Mouse (Mus musculus) heart, embryonic 16.5 days (tissue): ENCODE measurements around the gene Vti1a. TPM values are rescaled to one million over a fixed set of nuclear protein-coding genes. Genes with fewer than 3 reads are reported as not detected.

ENCODE experiments used
- ATAC-seq: fragments of 200-750 bp; cut with Nextera tagmentation; replicated peaks from 2 replicates; pipeline ENCODE4 v1.8.0; 2017; ENCODE audit warnings: moderate number of reproducible peaks; ENCODE audit not compliant: insufficient read depth, low FRiP score; ENCODE audit errors: extremely low read depth
- H3K27ac ChIP-seq: fragments of 300-500 bp; sonication (generic); 2 replicates; pipeline ENCODE4 v1.5.1; 2014; ENCODE audit warnings: mild to moderate bottlenecking, low read length, control low read depth, moderate library complexity
- H3K27me3 ChIP-seq: fragments of 300-500 bp; sonication (generic); 2 replicates; pipeline ENCODE4 v1.6.1; 2014; ENCODE audit warnings: low read length, mixed read lengths; ENCODE audit not compliant: control insufficient read depth, insufficient read depth
- H3K36me3 ChIP-seq: fragments of 300-500 bp; sonication (generic); 2 replicates; pipeline ENCODE4 v1.6.1; 2014; ENCODE audit not compliant: control insufficient read depth, insufficient read depth
- H3K4me1 ChIP-seq: fragments of 300-500 bp; sonication (generic); 2 replicates; pipeline ENCODE4 v1.6.1; 2014; ENCODE audit warnings: low read length, mixed read lengths; ENCODE audit not compliant: control insufficient read depth, insufficient read depth
- H3K4me2 ChIP-seq: fragments of 300-500 bp; sonication (generic); 2 replicates; pipeline ENCODE4 v1.6.1; 2014; ENCODE audit warnings: low read depth, mild to moderate bottlenecking, control low read depth, low read length
- H3K4me3 ChIP-seq: fragments of 300-500 bp; sonication (generic); 2 replicates; pipeline ENCODE4 v1.5.1; 2014; ENCODE audit warnings: mild to moderate bottlenecking, control low read depth, low read length
- H3K9ac ChIP-seq: fragments of 300-500 bp; sonication (generic); 2 replicates; pipeline ENCODE4 v1.6.1; 2014; ENCODE audit warnings: low read length, control low read depth
- H3K9me3 ChIP-seq: fragments of 300-500 bp; sonication (generic); replicated peaks from 2 replicates; pipeline ENCODE4 v1.6.1; 2016; ENCODE audit warnings: low read length; ENCODE audit not compliant: control insufficient read depth
- WGBS: fragments of 180-500 bp; shearing (Covaris S2); extraction: QIAGEN DNeasy Blood & Tissue Kit; methylation state at CpG from one replicate; pipeline ENCODE4 v1.1.7; 2014; 5-methylcytosine and 5-hydroxymethylcytosine counted together
- polyA plus RNA-seq: library from polyadenylated mRNA; unstranded; fragments of >200 nt; fragmentation: Nextera tagmentation; extraction: Ambion mirVana; gene quantifications from 2 replicates; pipeline ENCODE4 v1.2.1, GENCODE M21; 2015

Gene Vti1a
- polyA plus RNA-seq, 1 experiment from 2014 or later, result 17.6 TPM

- no peaks in the 10 kb centered on the region for H3K27me3 ChIP-seq
- H3K4me1 ChIP-seq, result no peaks in the 10 kb centered on the region
- no peak overlapping the region for H3K4me3 ChIP-seq
- ATAC-seq, result no peak
- H3K9me3 ChIP-seq, result no peaks in the 10 kb centered on the region
- 70% methylated on average over 9 of the region's 9 CpGs for WGBS
- no peak overlapping the region for H3K4me2 ChIP-seq
- H3K27ac ChIP-seq, result no peak overlapping the region
- no peaks in the 10 kb centered on the region for H3K36me3 ChIP-seq
- no peak overlapping the region for H3K9ac ChIP-seq
These were observed 351.7 kb downstream of the Vti1a start for GRCm38 (mm10) chr19:55667787-55668186.

GRCm38 (mm10) chr19:55668896-55669295 lies 352.8 kb downstream of the Vti1a start:
- Histone ChIP-seq H3K4me3 (no peak overlapping the region), H3K27ac (no peak overlapping the region), H3K4me2 (no peak overlapping the region), H3K27me3 (no peaks in the 10 kb centered on the region), H3K36me3 (no peaks in the 10 kb centered on the region), H3K9ac (no peak overlapping the region), H3K4me1 (no peaks in the 10 kb centered on the region), H3K9me3 (no peaks in the 10 kb centered on the region)
- 69% methylated on average over 9 of the region's 9 CpGs for WGBS
- ATAC-seq, result no peak

Other genes with a start within 250 kb of the Vti1a start
- gene Gpam, start 189.1 kb upstream of the Vti1a start, polyA plus RNA-seq, result 8.8 and 11.8 TPM in 2 replicates
- not detected in 2 replicates for gene Tectb, start 135.6 kb upstream of the Vti1a start, polyA plus RNA-seq
- gene Gucy2g, start 75.1 kb upstream of the Vti1a start, polyA plus RNA-seq, result not detected in 2 replicates
- 34.1 and 37.0 TPM in 2 replicates for gene Acsl5, start 64.4 kb upstream of the Vti1a start, polyA plus RNA-seq
- 66.3 and 73.9 TPM in 2 replicates for gene Zdhhc6, start 263 bp upstream of the Vti1a start, polyA plus RNA-seq